Mouse (Mus musculus): ENCODE results near the gene Mfsd4b3. TPM values are rescaled to one million over a fixed set of nuclear protein-coding genes. Genes with fewer than 3 reads are reported as not detected.
A peak's percentile ranks its signal among the peaks of the same experiment; 100 is the strongest.
"Not testable (repeated sequence)": the region's sequence is repeated elsewhere in the genome, so short reads cannot be mapped to it uniquely, and the experiment has no call there.

Gene Mfsd4b3
- polyA plus RNA-seq, 1 experiment: 2.1 TPM

GRCm38 (mm10) chr10:39924556-39924955 is 35.4 kb downstream of the Mfsd4b3 start:
- DNase-seq (ENCODE audit: low read depth): not testable (repeated sequence)

GRCm38 (mm10) chr10:39912616-39913015 is 47.3 kb downstream of the Mfsd4b3 start:
- no peak for DNase-seq (ENCODE audit: low read depth)

- DNase-seq (ENCODE audit: low read depth): no peak
Observed at GRCm38 (mm10) chr10:39908768-39909441, 51.0 kb downstream of the Mfsd4b3 start.

- DNase-seq (ENCODE audit: low read depth): no peak
Observed at GRCm38 (mm10) chr10:39906799-39907658, 52.9 kb downstream of the Mfsd4b3 start.

GRCm38 (mm10) chr10:39904191-39904590 is 55.8 kb downstream of the Mfsd4b3 start:
- DNase-seq (ENCODE audit: low read depth): no peak

- DNase-seq (ENCODE audit: low read depth): peak; percentile 73
Observed at GRCm38 (mm10) chr10:39898874-39899371, 61.0 kb downstream of the Mfsd4b3 start, which contains the start of gene Mfsd4b4. Gene Mfsd4b4, minus strand, starts transcription at chr10:39899238.

Other genes starting within 250 kb of the Mfsd4b3 start
- gene Rev3l, start 228.0 kb downstream of the Mfsd4b3 start, polyA plus RNA-seq (2012; rRNA removed): 21.2 and 21.6 TPM in 2 replicates
- gene Mfsd4b4, start 60.9 kb downstream of the Mfsd4b3 start, polyA plus RNA-seq (2012; rRNA removed): 7.6 TPM in 2 replicates
- gene Mfsd4b2, start 33.2 kb downstream of the Mfsd4b3 start, polyA plus RNA-seq (2012; rRNA removed): 0.09 TPM in 1 of 2 replicates, not detected in the other
- 0.24 and 0.38 TPM in 2 replicates for gene Mfsd4b5, start 26.5 kb upstream of the Mfsd4b3 start, polyA plus RNA-seq (2012; rRNA removed)
- gene Mfsd4b1, start 65.1 kb upstream of the Mfsd4b3 start, polyA plus RNA-seq (2012; rRNA removed): 0.85 and 1.6 TPM in 2 replicates
- gene Slc16a10, start 182.1 kb upstream of the Mfsd4b3 start, polyA plus RNA-seq (2012; rRNA removed): 76.3 and 122 TPM in 2 replicates

Measured in gonadal fat pad, adult 2 months (tissue).